Mouse (Mus musculus): Measurements from ENCODE around the gene Hist1h4a.

DNA sequence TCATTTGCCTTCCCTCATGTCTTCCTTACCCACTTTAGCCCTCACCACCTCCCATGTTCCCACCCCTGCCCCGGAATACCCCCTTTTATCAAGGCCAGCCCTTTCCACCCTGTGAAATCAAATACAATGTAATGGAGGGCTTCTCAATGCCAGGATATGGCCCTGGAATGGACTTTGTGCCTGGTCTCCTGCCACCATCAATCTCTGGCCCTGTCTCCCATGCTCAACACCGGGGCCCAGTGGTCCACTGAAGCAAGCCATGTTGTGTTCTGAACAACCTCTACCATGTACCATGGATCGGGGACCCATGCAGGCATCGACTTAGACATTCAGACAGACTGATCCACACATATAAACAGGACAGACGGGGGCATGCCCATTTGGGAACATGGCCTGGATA is 31.3 kb downstream of the Hist1h4a start:
- TF ChIP-seq CTCF (conservative IDR thresholded peaks at IDR 0.05; ENCODE audit: insufficient read depth, insufficient read length, low read depth, low read length) (no peak), POLR2A (IDR thresholded peaks at IDR 0.05; ENCODE audit: low read depth, low read length) (no peak)
